Mouse (Mus musculus) CH12.LX (cell line): Measurements from ENCODE around the gene Kat2b. TPM values are rescaled to one million over a fixed set of nuclear protein-coding genes. Genes with fewer than 3 reads are reported as not detected.

ENCODE experiments used
- DNase-seq: peaks from one replicate; pipeline ENCODE4 v3.0.0-alpha.2; 2013; ENCODE audit errors: extremely low read depth
- H3K27ac ChIP-seq: 2 replicates; pipeline ENCODE4 v1.5.1; 2012; ENCODE audit warnings: low read depth, mild to moderate bottlenecking, control low read depth, moderate library complexity; ENCODE audit not compliant: insufficient read depth
- H3K27me3 ChIP-seq: replicated peaks from 2 replicates; pipeline ENCODE3; 2012; ENCODE audit warnings: inconsistent platforms
- H3K36me3 ChIP-seq, 2 experiments: replicated peaks in 1 of 2; 2 replicates each; pipeline versions ENCODE3 to v1.6.1; 2012; ENCODE audit warnings: inconsistent platforms in 1 of 2, low read length in 1 of 2, mild to moderate bottlenecking in 1 of 2, mixed read lengths in 1 of 2, moderate library complexity in 1 of 2; ENCODE audit not compliant: control insufficient read depth in 1 of 2, insufficient read depth in 1 of 2
- H3K4me1 ChIP-seq, 2 experiments: 2 replicates each; pipeline ENCODE4 v1.6.1; 2012; ENCODE audit warnings: inconsistent platforms in 1 of 2, moderate library complexity in 1 of 2; ENCODE audit not compliant: insufficient read depth in 2 of 2, control insufficient read depth in 1 of 2
- H3K4me2 ChIP-seq: 2 replicates; pipeline ENCODE4 v1.6.1; 2012; ENCODE audit warnings: low read depth, mild to moderate bottlenecking, control low read depth; ENCODE audit not compliant: poor library complexity, insufficient read depth, severe bottlenecking
- H3K4me3 ChIP-seq, 3 experiments: fragments of 150-350 bp in 1 of 3; sonication (generic) in 1 of 3; replicated peaks in 1 of 3; 2 replicates each; pipeline versions ENCODE3 to v1.5.1; 2011 to 2012; ENCODE audit warnings: low read depth in 2 of 3, low read length in 2 of 3, mild to moderate bottlenecking in 2 of 3, moderate library complexity in 2 of 3, control low read depth in 1 of 3, improper control_type of control experiment in 1 of 3, inconsistent platforms in 1 of 3, mixed read lengths in 1 of 3; ENCODE audit not compliant: poor library complexity in 1 of 3
- H3K79me2 ChIP-seq: replicated peaks from 2 replicates; pipeline ENCODE4 v1.6.1; 2012; ENCODE audit warnings: mild to moderate bottlenecking, moderate library complexity; ENCODE audit not compliant: control insufficient read depth, poor library complexity, insufficient read depth, severe bottlenecking; ENCODE audit errors: extremely low read depth
- H3K9ac ChIP-seq: 2 replicates; pipeline ENCODE4 v1.6.1; 2012; ENCODE audit warnings: low read depth, mild to moderate bottlenecking, control low read depth, moderate library complexity; ENCODE audit not compliant: insufficient read depth
- H3K9me3 ChIP-seq: replicated peaks from 2 replicates; pipeline ENCODE3; 2012; ENCODE audit warnings: low read length, inconsistent platforms, mixed read lengths
- CHD1 ChIP-seq: IDR thresholded peaks from 2 replicates; pipeline ENCODE4 v1.6.1; 2012; ENCODE audit warnings: low read depth, low read length, improper control_type of control experiment, inconsistent platforms
- CHD2 ChIP-seq: IDR thresholded peaks from 2 replicates; pipeline ENCODE4 v1.6.1; 2011; ENCODE audit warnings: low read length, improper control_type of control experiment
- CTCF ChIP-seq, 2 experiments: IDR thresholded peaks in 1 of 2; conservative IDR thresholded peaks in 1 of 2; 2 replicates each; pipeline ENCODE4 v1.5.1; 2011 to 2012; ENCODE audit warnings: low read depth in 2 of 2, low read length in 2 of 2, improper control_type of control experiment in 1 of 2, inconsistent platforms in 1 of 2, mild to moderate bottlenecking in 1 of 2, moderate library complexity in 1 of 2
- ELF1 ChIP-seq: IDR thresholded peaks from 2 replicates; pipeline ENCODE4 v1.6.1; 2014; ENCODE audit warnings: low read depth, mild to moderate bottlenecking, inconsistent platforms, low read length, improper control_type of control experiment
- ETS1 ChIP-seq: conservative IDR thresholded peaks from 2 replicates; pipeline ENCODE4 v1.6.1; 2012; ENCODE audit warnings: low read depth, mild to moderate bottlenecking, inconsistent platforms, low read length, improper control_type of control experiment, moderate library complexity
- IRF4 ChIP-seq: IDR thresholded peaks from 2 replicates; pipeline ENCODE4 v1.6.1; 2014; ENCODE audit warnings: low read depth, mild to moderate bottlenecking, inconsistent platforms, low read length, improper control_type of control experiment
- JUND ChIP-seq: conservative IDR thresholded peaks from 2 replicates; pipeline ENCODE4 v1.6.1; 2011; ENCODE audit warnings: low read depth, low read length, improper control_type of control experiment
- KAT2A ChIP-seq: IDR thresholded peaks from 2 replicates; pipeline ENCODE4 v1.6.1; 2012; ENCODE audit warnings: low read length, improper control_type of control experiment, inconsistent platforms; ENCODE audit not compliant: insufficient replicate concordance
- MAX ChIP-seq: IDR thresholded peaks from 2 replicates; pipeline ENCODE4 v1.6.1; 2011; ENCODE audit warnings: low read length, improper control_type of control experiment
- MAZ ChIP-seq: IDR thresholded peaks from 2 replicates; pipeline ENCODE4 v1.6.1; 2012; ENCODE audit warnings: low read depth, mild to moderate bottlenecking, inconsistent platforms, low read length, improper control_type of control experiment, moderate library complexity
- MYC ChIP-seq: IDR thresholded peaks from 2 replicates; pipeline ENCODE4 v1.6.1; 2011; ENCODE audit warnings: low read depth, mild to moderate bottlenecking, improper control_type of control experiment, low read length
- NELFE ChIP-seq: IDR thresholded peaks from 2 replicates; pipeline ENCODE4 v1.6.1; 2011; ENCODE audit warnings: low read depth, low read length, improper control_type of control experiment
- NRF1 ChIP-seq: IDR thresholded peaks from 2 replicates; pipeline ENCODE4 v1.6.1; 2014; ENCODE audit warnings: low read depth, mild to moderate bottlenecking, inconsistent platforms, low read length, improper control_type of control experiment, moderate library complexity
- POLR2A ChIP-seq: IDR thresholded peaks from 2 replicates; pipeline ENCODE4 v1.6.1; 2011; ENCODE audit warnings: low read depth, mild to moderate bottlenecking, improper control_type of control experiment, low read length
- POLR2AphosphoS2 ChIP-seq: IDR thresholded peaks from 2 replicates; pipeline ENCODE4 v1.6.1; 2011; ENCODE audit warnings: low read depth, low read length, improper control_type of control experiment
- RAD21 ChIP-seq: IDR thresholded peaks from 2 replicates; pipeline ENCODE4 v1.6.1; 2011; ENCODE audit warnings: low read depth, mild to moderate bottlenecking, low read length, improper control_type of control experiment, moderate library complexity
- SMC3 ChIP-seq: IDR thresholded peaks from 2 replicates; pipeline ENCODE4 v1.6.1; 2011; ENCODE audit warnings: low read depth, low read length, improper control_type of control experiment
- TBP ChIP-seq: conservative IDR thresholded peaks from 2 replicates; pipeline ENCODE4 v1.6.1; 2011; ENCODE audit warnings: low read depth, low read length, improper control_type of control experiment
- TCF12 ChIP-seq: IDR thresholded peaks from 2 replicates; pipeline ENCODE4 v1.6.1; 2014; ENCODE audit warnings: low read depth, mild to moderate bottlenecking, inconsistent platforms, low read length, improper control_type of control experiment
- UBTF ChIP-seq: IDR thresholded peaks from 2 replicates; pipeline ENCODE4 v1.6.1; 2012; ENCODE audit warnings: low read depth, mild to moderate bottlenecking, inconsistent platforms, low read length, improper control_type of control experiment, moderate library complexity
- ZMIZ1 ChIP-seq: IDR thresholded peaks from 2 replicates; pipeline ENCODE4 v1.6.1; 2012; ENCODE audit warnings: low read depth, mild to moderate bottlenecking, inconsistent platforms, low read length, improper control_type of control experiment
- ZNF384 ChIP-seq: IDR thresholded peaks from 2 replicates; pipeline ENCODE4 v1.6.1; 2012; ENCODE audit warnings: low read depth, low read length, improper control_type of control experiment, inconsistent platforms
- dilution Hi-C: fragments of 300-500 bp; cut with MboI; formaldehyde crosslinking; loops from 2 replicates; pipeline ENCODE4 v1.14.3; 2020; ENCODE audit warnings: low sequenced_read_pairs; ENCODE audit not compliant: extremely low pct_unique_long_range_greater_than_20kb, extremely low pct_ligation_motif_present
- in situ Hi-C: fragments of 300-500 bp; cut with MboI; formaldehyde crosslinking; loops from 3 replicates; pipeline ENCODE4 v1.14.3; 2019; ENCODE audit warnings: low sequenced_read_pairs, low pct_ligation_motif_present, low pct_unique_long_range_greater_than_20kb, mixed read lengths
- polyA plus RNA-seq: library from polyadenylated mRNA; unstranded; fragments of >175 nt; gene quantifications from 2 replicates; pipeline ENCODE4 v1.2.1, GENCODE M21; 2012; ENCODE audit warnings: low read depth; ENCODE audit not compliant: insufficient read length
- total RNA-seq, 2 experiments: library from RNA; depleted of rRNA; stranded (reverse); fragments of 300-350 nt in 1 of 2; fragments of >200 nt in 1 of 2; gene quantifications; 2 replicates each; pipeline ENCODE4 v1.2.3; 2012 to 2014

Kat2b gene
- total and polyA plus RNA-seq, 3 experiments, result 3.6 to 4.6 (median 4.1) TPM

DNA sequence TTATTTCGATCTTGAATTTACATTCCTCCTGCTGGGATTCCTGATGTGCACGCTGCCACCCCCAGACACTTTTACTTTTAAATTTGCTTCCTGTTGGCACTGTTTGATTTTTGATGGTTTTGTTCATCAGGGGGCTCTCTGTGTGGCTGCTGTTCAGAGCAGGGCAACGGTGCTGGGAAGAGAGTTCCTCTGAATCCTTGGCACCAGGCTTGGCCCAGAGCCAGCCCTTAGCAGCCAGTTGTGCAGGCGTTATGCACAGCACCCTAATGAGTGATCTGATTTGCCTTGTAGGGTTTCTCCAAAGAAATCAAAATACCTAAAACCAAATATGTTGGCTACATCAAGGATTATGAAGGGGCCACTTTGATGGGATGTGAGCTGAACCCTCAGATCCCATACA lies 93.1 kb downstream of the Kat2b start:
- H3K4me1 ChIP-seq, result peaks cover 0 to 6% of the 10 kb centered on the region in 2 experiments; a peak in 1 of 4 replicates
- H3K9me3 ChIP-seq, result no peaks in the 10 kb centered on the region
- no peak overlapping the region for H3K4me3 ChIP-seq
- H3K27ac ChIP-seq, result no peak overlapping the region
- H3K36me3 ChIP-seq, result peaks cover 18 to 44% of the 10 kb centered on the region in 2 experiments
- H3K9ac ChIP-seq, result no peak overlapping the region
- H3K4me2 ChIP-seq, result no peak overlapping the region
- H3K27me3 ChIP-seq, result no peaks in the 10 kb centered on the region
- TF ChIP-seq POLR2AphosphoS2 (no peak), ZMIZ1 (no peak), TBP (no peak), MAZ (no peak), POLR2A (no peak), NRF1 (no peak), MAX (no peak)
- dilution Hi-C loops, result no loop called here
- in situ Hi-C loops, result no loop called here
- no peaks in the 10 kb centered on the region for H3K79me2 ChIP-seq
- no peak for DNase-seq

DNA sequence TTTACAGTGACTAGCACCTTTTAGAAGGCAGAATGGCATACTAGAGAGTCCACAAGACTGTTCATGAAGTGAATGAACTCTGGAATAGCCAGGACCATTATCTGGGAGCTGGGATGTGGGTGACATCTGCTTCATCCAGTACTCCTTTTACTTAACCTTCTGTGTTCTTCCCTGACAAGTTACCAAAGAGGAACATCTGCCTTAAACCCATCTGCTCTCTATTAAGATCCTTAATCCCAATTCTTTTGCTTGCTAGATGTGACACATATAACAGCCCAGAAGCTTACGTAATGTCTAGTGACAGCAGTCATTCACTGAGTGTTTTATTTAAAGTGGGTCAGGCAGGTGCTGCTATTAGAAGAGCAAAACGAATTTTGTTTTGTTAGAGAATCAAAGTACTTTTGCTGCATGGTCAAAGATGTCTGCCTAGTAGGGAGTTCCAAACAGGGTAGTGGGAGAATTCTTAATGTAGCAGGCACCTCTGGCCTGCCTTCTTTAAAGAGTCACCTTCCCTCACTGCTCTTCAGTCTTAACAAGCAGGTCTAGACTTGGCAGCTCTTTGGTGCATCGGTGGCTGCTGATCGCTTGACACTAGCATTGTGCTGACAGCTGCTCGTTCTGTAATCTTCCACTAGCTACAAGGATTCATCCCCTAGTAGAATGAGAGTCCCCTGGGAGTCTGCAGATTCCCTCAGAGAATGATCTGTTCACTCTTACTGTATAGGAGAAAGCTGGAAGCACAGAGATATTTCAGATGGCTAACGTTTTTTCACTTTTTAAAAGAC lies 94.6 kb downstream of the Kat2b start:
- no peak for DNase-seq
- H3K79me2 ChIP-seq, result no peaks in the 10 kb centered on the region
- in situ Hi-C loops, result no loop called here
- dilution Hi-C loops, result no loop called here
- H3K9ac ChIP-seq, result no peak overlapping the region
- no peak overlapping the region for H3K4me2 ChIP-seq
- H3K27me3 ChIP-seq, result no peaks in the 10 kb centered on the region
- H3K27ac ChIP-seq, result no peak overlapping the region
- peaks cover 0 to 6% of the 10 kb centered on the region in 2 experiments; a peak in 1 of 4 replicates for H3K4me1 ChIP-seq
- H3K9me3 ChIP-seq, result no peaks in the 10 kb centered on the region
- no peak overlapping the region for H3K4me3 ChIP-seq
- TF ChIP-seq POLR2A (no peak), IRF4 (no peak), JUND (no peak)
- peaks cover 13 to 43% of the 10 kb centered on the region in 2 experiments for H3K36me3 ChIP-seq

GRCm38 (mm10) chr17:53664267-53664666 lies 97.6 kb downstream of the Kat2b start:
- Histone ChIP-seq H3K4me2 (no peak overlapping the region), H3K79me2 (no peaks in the 10 kb centered on the region), H3K4me1 (peaks cover 0 to 6% of the 10 kb centered on the region in 2 experiments; a peak in 1 of 4 replicates), H3K4me3 (no peak overlapping the region), H3K36me3 (peaks cover 12 to 55% of the 10 kb centered on the region in 2 experiments), H3K9me3 (no peaks in the 10 kb centered on the region), H3K27me3 (no peaks in the 10 kb centered on the region), H3K9ac (no peak overlapping the region), H3K27ac (no peak overlapping the region)
- in situ Hi-C loops, result no loop called here
- dilution Hi-C loops, result no loop called here
- no peak for DNase-seq
- TF ChIP-seq RAD21 (no peak), ELF1 (no peak), NRF1 (no peak), NELFE (no peak), SMC3 (no peak), ZNF384 (no peak), KAT2A (no peak), CHD2 (no peak), CTCF (conservative IDR thresholded peaks at IDR 0.05 in 1 of 2, IDR thresholded peaks at IDR 0.05 in 1 of 2; ENCODE audit: low read depth in 2 of 2, low read length in 2 of 2) (no peak), TCF12 (no peak), MAZ (no peak), TBP (no peak), CHD1 (no peak), ETS1 (no peak), POLR2A (no peak), MYC (no peak), UBTF (no peak)
